Mouse (Mus musculus): Measurements from ENCODE around the gene Gsap.
"Not testable (repeated sequence)": the region's sequence is repeated elsewhere in the genome, so short reads cannot be mapped to it uniquely, and the experiment has no call there.

Gsap gene

DNA sequence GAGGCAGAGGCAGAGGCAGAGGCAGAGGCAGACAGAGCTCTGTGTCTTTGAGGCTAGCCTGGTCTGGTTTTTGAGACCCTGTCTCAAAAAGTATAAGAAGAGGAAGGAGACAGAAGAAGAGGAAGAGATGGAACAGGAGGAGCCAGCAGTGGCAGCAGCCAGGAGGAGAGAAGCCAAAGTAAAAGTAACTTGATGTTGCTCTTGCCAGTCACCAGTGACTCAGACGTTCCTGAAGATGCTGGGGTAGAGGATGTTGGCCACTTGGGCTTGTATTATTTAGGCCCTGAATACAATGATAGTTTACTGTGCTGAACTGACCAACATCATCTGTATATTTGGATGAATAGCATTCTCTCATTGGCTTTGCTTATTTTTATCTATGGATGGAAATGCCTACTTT is 142.5 kb downstream of the Gsap start:
- DNase-seq (ENCODE audit: low read depth) = peak; percentile 68

DNA sequence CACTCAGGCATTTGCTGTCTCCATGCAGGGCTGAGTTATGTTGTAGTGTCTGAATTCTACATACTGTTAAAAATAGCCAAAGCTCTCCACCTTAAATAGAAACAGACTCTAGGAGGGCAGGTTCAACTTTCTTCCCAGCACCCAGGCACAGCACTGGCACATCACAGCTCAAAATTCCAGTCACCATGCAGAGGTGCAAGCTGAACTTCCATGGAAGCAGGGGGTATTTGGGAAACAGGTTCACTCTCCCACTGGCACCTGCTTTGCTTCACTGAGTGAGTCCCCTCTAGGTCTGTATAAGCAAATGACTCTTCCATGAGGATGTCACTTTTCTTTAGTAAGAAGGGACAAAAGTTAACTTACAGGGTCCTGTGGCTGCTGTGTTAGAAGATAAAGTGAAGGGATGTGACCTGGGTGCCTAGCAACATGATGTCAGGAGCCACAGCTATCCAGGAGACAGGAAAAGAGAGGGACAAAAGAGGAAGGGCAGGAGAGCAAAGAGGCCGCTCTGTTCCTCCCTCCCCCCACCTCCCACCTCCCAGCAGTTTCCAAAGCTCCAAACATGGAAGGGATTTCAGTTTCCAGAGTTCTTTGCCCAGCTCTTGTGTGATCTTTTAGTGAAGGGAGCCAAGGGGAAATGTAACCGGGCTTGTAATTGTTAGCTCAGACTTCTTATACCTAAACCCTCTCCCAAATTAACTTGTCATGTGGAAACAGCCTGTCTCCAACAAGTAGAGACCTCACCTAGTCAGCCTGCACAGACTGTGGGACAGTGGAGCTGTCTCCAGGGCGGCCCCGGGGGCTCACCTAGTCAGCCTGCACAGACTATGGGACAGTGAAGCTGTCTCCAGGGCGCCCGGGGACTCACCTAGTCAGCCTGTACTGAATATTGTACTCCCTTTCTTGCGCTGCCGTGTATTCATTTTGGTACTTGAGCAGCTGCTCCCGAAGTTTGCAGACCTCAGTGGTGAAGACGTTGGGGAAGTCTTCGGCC is 143.9 kb downstream of the Gsap start:
- DNase-seq (ENCODE audit: low read depth) = no peak

DNA sequence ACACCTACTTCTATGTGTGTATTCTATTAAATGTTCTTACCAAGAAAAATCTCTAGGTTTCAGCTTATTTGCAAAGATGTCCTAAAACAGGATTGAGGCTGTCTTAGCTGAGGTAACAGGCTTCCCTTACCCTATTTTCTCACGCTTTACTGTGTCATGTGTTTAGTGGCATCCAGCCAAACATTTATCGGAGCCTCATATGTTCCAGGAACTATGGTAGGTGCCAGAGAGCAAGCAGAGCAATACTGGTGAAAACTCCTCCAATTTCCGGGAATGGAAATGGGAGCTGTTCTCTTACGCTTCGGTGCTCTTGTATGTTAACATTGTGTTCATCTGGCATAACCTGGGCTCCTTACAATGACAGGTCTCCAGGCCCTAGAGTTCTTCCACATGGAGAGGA is 145.6 kb downstream of the Gsap start:
- peak; percentile 61 for DNase-seq (ENCODE audit: low read depth)

DNA sequence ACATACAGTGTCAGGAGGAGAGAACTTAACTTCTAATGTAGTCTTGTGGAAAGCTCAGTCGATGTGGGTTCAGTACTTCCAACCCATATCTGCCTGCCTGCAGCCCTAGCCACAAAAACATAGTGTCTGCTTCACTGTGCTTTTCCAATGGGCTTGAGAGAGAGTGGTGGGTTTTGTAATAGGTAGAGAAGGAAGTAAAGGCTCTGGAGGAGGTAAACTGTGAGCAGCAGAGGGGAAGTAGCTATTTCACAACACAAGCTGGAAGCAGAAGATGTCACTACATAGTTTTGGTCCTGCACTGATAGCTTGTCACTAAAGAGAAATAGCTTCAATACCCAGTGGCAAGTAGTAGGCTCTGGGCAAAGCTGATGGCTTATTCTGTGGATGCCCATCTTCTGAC is 146.1 kb downstream of the Gsap start:
- DNase-seq (ENCODE audit: low read depth) = peak; percentile 82

DNA sequence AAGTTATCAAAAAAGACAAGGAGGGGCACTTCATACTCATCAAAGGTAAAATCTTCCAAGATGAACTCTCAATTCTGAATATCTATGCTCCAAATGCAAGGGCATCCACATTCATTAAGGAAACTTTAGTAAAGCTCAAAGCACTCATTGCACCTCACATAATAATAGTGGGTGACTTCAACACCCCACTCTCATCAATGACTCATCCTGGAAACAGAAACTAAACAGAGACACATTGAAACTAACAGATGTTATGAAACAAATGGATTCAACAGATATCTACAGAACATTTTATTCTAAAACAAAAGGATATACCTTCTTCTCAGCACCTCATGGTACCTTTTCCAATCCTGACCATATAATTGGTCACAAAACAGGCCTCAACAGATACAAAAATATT is 156.2 kb downstream of the Gsap start:
- DNase-seq (ENCODE audit: low read depth) = not testable (repeated sequence)

DNA sequence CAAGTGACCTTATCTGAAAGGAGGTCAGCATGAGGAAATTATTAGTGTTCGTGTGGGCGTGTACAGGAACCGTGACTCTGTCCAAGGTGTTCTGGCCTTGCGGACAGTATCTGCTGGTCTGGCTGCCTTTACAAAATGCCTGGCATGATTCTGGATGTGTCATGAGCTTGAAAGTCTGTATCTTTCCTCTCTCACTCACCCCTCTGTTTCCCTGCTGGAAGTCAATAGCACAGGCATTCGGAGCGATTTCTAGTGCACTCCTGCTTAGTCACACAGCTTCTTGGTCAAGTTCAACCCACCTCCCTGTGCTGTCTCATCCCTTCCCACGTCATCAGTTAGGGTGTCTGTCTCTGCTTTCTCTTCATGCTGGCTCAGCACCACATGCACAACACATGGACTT is 162.3 kb downstream of the Gsap start:
- peak; percentile 50 for DNase-seq (ENCODE audit: low read depth)

DNA sequence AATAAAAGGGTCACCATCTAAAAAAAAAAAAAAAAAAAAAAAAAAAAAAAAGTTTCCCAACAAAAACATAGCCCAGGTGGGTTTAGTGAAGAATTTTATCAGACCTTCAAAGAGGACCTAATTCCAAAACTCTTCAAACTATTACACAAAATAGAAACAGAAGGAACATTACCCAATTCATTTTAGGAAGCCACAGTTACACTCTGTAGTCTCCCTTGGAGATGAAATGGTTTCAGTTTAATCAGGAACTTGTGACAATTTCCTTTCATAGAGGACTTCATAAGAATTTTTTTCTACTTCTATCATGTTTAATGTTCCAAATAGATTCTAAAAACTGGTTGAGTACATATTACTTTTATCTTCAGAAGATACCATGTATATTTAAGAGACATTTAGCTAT is 165.6 kb downstream of the Gsap start:
- peak; percentile 53 for DNase-seq (ENCODE audit: low read depth)

DNA sequence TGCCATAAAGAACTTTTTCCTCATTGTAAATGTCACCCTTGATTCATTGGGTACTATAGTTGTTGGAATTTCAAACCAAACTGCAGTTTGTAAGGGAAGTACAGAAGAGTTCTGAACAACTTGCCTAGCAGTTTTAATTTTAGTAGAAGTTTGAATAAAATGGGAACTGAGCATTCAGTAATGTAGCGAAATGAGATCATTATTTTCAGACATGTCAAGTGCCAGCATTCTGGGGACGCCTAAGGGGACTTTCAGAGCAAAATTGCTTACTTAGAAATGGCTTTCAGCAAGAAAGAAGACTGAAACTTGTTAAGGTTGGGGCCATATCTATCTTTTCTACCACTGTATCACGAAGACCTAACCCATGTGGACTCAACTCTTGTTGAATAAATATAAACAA is 172.6 kb downstream of the Gsap start:
- no peak for DNase-seq (ENCODE audit: low read depth)

DNA sequence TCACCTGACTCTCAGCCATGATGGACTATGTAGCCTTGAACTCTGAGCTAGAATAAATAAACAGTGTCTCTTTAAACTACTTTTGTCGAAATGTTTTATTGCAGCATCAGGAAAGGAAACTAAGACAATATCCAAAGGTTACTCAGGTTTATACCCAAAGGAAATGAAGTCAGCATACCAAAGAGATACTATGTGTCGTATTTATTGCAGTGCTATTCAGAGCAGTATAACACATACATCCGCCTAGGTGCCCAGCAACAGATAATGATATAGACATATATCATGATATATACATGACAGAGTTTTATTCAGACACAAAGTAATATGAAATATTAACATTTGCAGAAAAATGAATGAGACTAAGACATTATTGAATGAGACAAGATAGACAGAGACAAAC is 177.3 kb downstream of the Gsap start:
- DNase-seq (ENCODE audit: low read depth) = no peak

Measured in 416B (cell line).